Mouse (Mus musculus) B cell, adult 2 months (primary cell): ENCODE results near the gene Fam163b.

Experiments
- DNase-seq, 2 experiments: peaks; one replicate each; pipeline ENCODE4 v3.0.0; 2022

Fam163b gene

GRCm38 (mm10) chr2:27141950-27142693, at the start of gene Fam163b:
Gene Fam163b, minus strand, starts transcription at chr2:27142491.
- peak; percentile 24 to 31 for DNase-seq

DNA sequence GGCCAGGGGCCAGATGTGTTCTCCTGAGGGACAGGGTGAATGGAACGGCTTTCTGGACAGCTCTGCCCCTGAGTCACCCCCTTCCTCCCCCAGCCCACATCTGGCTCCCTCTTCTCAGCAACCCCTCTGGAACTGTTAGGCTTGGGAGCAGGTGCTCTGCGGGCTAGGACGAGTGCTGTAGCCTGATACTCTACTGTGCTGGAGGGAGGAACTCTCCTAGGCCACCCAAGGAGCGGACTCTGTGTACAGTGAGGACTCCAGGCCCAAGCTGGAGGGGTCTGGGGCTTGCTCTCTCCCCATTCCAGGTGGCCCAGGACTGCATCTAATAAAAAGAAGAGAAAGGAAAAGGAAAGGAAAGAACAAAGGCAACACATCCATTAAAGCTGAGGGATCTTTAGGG, 47.7 kb upstream of the Fam163b start:
- DNase-seq, result no peak

- DNase-seq, result peak; percentile 14 to 31
Measured at GRCm38 (mm10) chr2:27187531-27187930, 45.2 kb upstream of the Fam163b start.

DNA sequence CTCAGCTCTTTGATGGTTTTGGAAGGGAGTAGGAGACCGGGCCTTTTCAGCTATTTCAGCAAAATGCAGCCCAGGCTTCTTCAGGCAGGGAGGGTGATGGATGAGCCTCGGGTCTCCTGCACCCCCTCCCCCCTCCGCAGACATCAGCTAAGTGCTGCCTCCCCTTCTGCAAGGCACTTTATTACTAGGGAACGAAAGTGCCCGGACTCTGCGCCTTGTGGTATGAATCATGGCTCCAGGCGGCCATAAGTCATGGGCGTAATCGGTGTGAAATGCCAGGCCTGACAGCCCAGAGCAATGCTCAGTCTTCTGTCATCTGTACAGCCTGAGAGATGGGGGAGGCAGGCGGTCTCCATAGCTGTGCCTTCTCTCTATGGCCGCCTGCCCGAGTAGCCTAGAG, 41.4 kb upstream of the Fam163b start:
- DNase-seq, result no peak

- no peak for DNase-seq
Measured at GRCm38 (mm10) chr2:27181907-27182306, 39.6 kb upstream of the Fam163b start.

DNA sequence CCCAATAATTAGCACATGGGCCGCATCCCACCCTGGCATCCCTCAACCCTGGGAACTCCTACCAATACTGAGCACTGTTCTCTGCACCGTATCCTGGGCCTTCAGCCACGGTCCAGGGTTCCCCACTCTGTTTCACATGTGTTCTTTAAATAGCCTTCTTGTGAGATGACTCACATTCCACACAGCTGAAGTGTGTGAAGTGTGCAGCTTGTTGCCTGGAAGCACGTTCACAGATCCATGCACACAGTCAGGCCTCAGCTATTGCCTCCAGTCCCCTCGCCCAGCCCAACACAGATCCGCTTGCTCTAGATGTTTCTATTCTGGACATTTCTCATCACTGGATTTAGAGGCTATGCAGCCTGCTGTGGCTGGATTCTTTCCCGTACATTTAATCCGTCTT, 36.8 kb upstream of the Fam163b start:
- no peak for DNase-seq

- no peak for DNase-seq
Measured at GRCm38 (mm10) chr2:27175696-27176267, 33.5 kb upstream of the Fam163b start.

DNA sequence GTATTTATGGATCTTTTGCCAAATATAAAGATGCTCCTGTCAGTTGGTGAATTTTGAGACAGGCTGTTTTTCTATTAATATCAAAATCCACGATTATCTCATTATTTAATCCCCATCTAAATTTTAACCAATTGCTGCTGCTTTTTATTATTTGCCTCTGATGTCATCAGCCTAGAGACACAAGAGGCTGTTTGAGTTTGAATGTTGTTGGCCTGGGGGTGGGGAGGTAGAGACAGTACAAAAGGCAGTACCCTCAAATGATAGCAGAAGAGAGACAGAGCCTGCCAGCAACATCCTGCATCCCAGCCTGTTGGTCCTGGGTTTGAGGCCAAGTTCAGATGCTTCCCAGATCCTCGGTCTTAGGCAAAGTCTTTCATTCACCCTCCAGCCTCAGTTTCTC, 32.0 kb upstream of the Fam163b start:
- no peak for DNase-seq

GRCm38 (mm10) chr2:27166999-27167398, 24.7 kb upstream of the Fam163b start:
- no peak for DNase-seq

DNA sequence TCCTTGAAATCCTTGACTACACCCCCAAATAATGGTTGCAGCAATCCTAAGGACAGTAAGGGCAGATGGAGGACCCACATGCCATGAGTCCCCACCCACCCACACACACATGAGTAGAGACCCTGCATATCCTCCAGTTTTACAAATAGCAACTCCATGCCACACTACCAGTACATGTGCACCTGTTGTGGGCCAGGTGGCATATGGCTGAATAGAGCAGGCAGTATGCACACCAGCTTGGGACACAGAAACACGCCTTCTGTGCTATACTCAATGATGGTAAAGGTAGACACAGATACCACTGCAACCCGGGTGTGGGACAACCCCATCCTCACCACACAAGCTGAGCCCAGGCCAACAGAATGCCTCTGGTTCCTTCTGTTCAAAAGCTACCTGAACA, 23.8 kb upstream of the Fam163b start:
- DNase-seq, result no peak

DNA sequence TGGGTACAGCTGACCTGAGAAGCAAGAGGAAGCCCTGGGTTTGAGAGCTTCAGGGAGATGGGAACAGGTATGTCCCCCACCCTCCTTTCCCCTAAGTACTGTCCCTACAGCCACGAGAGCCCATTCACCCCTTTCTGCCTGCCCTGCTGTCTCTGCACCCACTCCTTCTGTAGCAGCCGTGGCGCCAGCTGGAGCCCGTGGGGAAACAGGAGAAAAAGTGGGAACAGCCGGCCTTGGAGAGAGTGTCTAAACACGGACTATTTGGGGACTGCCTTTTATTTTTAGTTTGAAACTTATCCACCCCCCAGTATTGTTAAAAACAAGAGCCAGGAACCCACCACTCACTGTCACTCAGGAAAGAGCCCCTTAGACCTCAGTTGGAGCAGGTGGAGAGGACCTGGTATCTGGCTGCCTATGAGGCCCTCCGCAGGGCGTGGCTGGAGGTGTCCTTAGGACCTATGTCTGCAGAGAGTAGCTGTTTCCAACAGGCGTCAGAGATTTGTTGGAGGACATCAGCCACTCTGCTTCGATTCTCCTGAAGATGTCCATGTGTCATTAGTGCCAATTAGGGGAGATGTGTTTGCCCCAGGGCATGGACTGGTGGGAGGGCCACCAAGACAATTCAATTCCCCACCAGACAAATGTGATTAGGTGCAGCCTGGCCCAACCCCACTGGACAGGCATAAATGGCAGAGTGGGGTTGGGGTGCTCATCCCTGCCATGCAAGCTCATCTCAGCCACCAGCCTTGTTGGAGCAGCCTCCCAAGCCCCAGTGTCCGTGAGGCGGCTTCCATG, 22.7 kb upstream of the Fam163b start, which contains the start of gene Dbh:
Gene Dbh (plus strand): TSS at position 438 of the 795 bp plus-strand sequence.
- DNase-seq, result no peak

DNA sequence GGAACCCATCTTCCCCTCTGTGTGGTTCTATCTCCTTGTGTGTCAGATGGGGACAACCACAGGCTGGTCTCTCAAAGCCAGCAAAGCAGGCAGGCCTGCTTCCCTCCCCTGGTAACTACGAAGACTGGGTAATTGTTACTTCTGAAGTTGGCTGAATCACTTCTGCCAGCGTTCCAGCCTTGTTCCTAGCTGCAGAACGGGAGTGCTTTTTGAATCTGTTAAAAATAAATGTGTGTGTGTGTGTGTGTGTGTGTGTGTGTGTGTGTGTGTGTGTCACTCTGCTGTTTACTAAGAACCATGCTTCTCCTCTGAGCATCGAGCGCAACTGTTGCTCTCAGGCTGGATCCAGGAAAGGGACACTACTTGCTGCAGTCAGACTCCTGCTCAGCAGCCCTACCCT, 21.6 kb upstream of the Fam163b start:
- no peak for DNase-seq

DNA sequence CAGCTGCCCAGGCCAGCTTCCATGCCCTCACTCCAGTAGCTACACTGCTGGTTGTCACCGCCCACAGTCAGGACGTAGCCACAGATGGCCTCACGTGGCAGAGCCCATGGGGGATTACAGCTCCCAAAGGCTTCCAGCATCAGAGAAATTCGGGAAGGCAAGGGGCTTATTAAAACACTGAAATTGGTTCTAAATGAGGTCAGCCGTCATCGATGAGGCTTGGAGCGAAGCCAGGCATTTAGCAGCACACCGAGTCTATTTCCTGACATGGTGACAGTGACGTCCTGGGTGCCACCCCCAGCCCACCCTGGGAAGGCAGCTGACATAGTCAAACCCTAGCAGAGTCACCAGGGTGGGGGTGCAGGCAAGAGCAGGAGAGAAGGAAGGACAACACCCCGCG, 20.4 kb upstream of the Fam163b start:
- no peak for DNase-seq

- DNase-seq, result no peak
Measured at GRCm38 (mm10) chr2:27161526-27161925, 19.2 kb upstream of the Fam163b start.

DNA sequence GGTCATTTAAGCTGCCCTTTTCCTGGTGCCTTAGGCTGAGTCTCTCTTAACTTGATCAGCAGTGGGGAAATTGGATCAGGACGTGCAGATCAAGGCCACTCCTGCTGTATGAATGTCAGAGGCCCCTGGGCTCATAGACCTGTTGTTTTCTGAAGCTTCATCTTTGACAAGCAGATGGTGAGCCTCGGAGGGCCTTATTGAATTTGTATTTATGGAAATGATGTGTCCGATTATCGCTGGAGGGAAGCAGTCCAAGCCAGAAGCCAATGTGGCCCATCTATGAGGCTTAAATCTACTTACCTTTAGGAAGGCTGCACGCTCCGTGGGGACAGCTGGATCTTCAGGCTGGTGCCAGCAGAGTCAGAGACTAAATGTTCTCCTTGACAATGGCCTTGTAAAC, 14.3 kb upstream of the Fam163b start:
- no peak for DNase-seq

DNA sequence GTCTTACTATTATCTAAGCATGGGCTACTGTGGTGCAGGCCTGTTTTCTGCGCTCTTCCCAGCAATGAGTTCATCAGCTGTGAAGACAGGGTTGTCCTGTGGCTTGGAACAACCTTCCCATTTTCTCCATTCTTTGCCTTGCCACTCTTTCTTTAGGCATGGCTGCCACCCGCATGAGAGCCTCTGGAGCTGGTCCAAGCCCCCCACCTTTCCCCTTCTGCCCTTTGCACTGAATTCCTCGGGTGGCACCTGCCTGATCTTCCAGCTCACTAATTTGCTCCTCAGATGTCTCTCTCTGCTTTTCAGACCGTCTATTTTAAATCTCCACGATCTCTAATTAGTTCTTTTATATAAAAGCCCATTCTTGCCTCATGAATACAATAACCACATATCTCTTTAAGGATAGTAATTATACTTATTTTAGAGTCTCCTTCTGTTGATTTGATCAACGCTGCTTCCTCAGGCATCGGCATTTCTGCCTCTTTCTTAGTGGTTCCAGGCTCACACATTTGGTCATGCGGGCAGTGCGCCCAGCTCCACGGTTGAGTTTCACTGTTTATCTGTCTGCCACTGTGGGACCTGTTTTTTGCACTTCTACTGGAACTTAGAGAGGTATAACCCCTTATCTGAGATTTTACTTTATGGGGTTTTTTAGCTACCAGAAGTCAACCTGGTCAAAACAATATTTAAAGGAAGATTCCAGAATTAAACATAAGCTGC, 12.3 kb upstream of the Fam163b start:
- no peak for DNase-seq

- no peak for DNase-seq
Measured at GRCm38 (mm10) chr2:27149457-27149856, 7.2 kb upstream of the Fam163b start.

DNA sequence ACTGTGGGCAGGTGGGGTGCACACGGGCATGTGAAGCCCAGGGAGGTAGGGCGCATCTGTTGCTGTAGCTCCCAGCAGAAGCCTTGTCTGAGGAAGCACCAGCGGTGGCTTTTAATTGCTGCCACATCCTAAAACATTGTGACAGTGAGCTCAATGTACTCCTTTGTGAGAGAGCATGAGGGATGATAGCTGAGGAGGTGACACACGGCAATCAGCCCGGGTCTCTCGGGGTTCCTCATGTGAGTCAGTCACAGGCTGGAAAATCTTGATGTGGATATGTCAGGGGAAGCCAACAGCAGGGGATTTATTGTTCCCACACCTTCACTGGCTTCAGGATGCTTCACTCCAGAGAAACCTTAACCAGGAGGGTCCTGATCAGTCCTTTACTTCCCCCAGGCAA, 4.5 kb upstream of the Fam163b start:
- DNase-seq, result no peak

GRCm38 (mm10) chr2:27144957-27145356, 2.7 kb upstream of the Fam163b start:
- DNase-seq, result no peak

- DNase-seq, result no peak
Measured at GRCm38 (mm10) chr2:27138356-27138755, 3.9 kb downstream of the Fam163b start.

- DNase-seq, result no peak
Measured at GRCm38 (mm10) chr2:27136789-27137188, 5.5 kb downstream of the Fam163b start.

DNA sequence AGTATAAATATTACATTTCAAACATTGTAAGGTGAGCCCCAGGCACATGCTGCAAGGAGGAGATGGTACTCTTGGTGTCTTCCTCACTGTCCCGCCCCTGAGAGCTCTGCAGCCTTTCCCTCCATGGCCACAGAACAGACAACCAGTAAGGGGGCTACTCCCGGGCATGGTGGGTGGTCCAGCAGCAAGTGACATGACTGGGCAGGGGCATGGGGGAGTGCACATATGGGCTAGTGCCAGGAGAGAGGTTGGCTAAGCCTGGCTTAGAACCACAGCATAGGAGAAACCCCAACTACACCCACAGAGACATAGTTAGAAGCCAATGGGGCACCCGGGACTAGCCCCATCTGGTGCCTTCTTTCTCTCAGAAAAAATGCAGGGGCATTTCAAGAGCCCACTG, 6.0 kb downstream of the Fam163b start:
- DNase-seq, result no peak

GRCm38 (mm10) chr2:27135935-27136334, 6.4 kb downstream of the Fam163b start:
- DNase-seq, result no peak
